Mouse (Mus musculus) cerebellum, adult 2 months (tissue): ENCODE measurements around the gene Olfr152.

Source experiments
- CTCF ChIP-seq: fragments of 200-500 bp; IDR thresholded peaks from 2 replicates; pipeline ENCODE4 v1.5.1; 2011; ENCODE audit warnings: low read depth, mild to moderate bottlenecking, control low read depth, low read length, moderate library complexity, borderline replicate concordance; ENCODE audit not compliant: insufficient read depth
- POLR2A ChIP-seq: fragments of 200-500 bp; IDR thresholded peaks from 2 replicates; pipeline ENCODE4 v1.6.1; 2011; ENCODE audit warnings: low read length, control low read depth, borderline replicate concordance; ENCODE audit not compliant: insufficient read depth

- TF ChIP-seq CTCF, result no peak
- no peak for TF ChIP-seq POLR2A
Measured at GRCm38 (mm10) chr2:87830233-87830632, 51.0 kb downstream of the Olfr152 start, which contains the start of gene Olfr1148.
